Mouse (Mus musculus): ENCODE results near the gene Olfr735. TPM values are rescaled to one million over a fixed set of nuclear protein-coding genes. Genes with fewer than 3 reads are reported as not detected.

Gene Olfr735
- not detected in 2 replicates for polyA plus RNA-seq (2016; fragmentation: Nextera tagmentation; extraction: Ambion mirVana)

DNA sequence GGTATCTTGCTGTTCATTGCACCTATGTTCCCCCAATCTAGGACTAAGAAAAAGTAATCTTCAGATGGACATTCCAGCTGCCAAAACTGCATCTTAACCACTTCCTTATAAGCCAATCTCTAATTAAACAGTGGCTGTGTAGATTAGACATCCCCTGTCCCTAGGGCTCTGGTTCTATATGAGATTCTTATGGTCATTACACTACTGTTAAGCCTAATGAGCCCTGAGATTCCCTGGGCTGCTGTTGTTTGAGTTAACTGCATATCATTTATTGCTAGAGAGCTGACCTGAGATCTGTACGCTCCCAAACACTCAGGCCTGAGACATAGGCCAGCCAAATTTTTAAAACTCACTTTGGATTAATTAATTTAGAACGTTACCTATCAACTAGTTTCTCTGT lies at the start of gene Olfr735:
Gene Olfr735, minus strand, starts transcription at position 77 of the 400 bp plus-strand sequence.
- Histone ChIP-seq H3K27ac (no peak within 1 kb of the TSS), H3K9me3 (no peaks in the 10 kb centered on the region), H3K36me3 (no peaks in the 10 kb centered on the region), H3K4me3 (no peak within 1 kb of the TSS), H3K4me1 (no peaks in the 10 kb centered on the region), H3K27me3 (ENCODE audit: insufficient read depth, poor library complexity, severe bottlenecking) (no peaks in the 10 kb centered on the region)
- no peak for DNase-seq (ENCODE audit: low spot score)
- 84% methylated on average over 2 of the region's 2 CpGs for WGBS

DNA sequence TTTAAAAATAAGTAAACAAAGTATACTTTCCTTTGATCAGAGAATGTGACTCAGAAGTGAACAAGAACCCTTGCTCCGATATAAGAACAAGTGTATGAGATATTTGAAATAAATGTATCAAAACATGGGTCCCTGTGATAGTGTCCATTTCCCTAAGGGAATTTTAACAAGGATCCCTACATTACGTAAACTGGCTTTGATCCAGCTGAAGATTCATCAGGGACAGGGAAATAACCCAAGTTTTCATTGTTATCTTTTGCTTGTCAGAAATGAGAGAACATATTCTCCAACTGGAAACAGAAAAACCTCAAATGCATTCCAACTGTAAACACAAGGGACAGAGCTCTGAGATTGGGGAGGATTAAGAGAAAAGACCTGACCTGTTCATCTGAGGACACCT lies 32.2 kb upstream of the Olfr735 start, which contains the start of gene Olfr736:
Gene Olfr736, plus strand, starts transcription at position 301 of the 400 bp plus-strand sequence.
- Histone ChIP-seq H3K36me3 (no peaks in the 10 kb centered on the region), H3K4me3 (no peak within 1 kb of the TSS), H3K27me3 (ENCODE audit: insufficient read depth, poor library complexity, severe bottlenecking) (no peaks in the 10 kb centered on the region), H3K27ac (no peak within 1 kb of the TSS), H3K4me1 (no peaks in the 10 kb centered on the region), H3K9me3 (no peaks in the 10 kb centered on the region)
- DNase-seq (ENCODE audit: low spot score) = no peak
- WGBS = 80% methylated on average over 2 of the region's 2 CpGs

DNA sequence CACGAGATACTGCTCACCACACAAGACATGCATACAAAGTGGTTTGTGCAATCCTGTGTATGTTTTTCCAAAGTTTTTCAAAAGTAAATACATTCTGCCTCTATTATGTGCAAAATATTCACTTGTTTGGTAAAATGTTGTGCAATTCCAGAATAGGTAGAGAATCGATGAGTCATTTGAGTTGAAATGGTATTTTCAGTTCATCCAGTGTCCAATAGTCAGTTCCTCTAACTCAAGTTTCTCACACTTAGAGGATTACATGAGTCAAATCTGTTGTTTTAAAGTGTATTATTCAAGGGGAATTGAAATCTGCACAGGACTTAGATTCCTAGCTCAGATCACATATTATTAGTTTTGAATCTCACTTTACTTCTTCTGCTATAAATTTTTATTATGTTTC lies 14.9 kb upstream of the Olfr735 start:
- Histone ChIP-seq H3K27ac (no peak overlapping the region), H3K9me3 (no peaks in the 10 kb centered on the region)

DNA sequence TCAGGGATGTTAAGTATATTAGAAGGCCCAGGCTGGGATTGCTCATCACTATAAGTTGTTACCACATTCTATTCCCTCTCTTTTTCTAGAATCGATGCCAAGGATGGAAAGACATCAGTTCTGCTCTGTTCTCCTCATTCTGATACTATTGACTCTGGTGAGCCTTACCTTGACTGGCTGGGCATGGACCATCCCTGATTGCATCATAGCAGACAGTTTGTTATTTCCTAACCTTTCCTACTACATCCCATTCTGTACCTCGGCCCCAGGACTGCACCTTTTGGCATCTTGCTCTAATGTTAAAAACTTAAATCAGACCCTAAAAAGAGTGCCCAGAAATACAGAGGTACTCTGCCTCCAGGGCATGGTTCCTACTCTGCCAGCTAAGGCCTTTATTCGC lies 11.8 kb upstream of the Olfr735 start:
- H3K27me3 ChIP-seq (ENCODE audit: insufficient read depth, poor library complexity, severe bottlenecking) = no peaks in the 10 kb centered on the region
- no peak for DNase-seq (ENCODE audit: low spot score)
- no peak overlapping the region for H3K4me3 ChIP-seq
- WGBS = 81% methylated on average over 3 of the region's 3 CpGs
- H3K9me3 ChIP-seq = no peaks in the 10 kb centered on the region
- H3K27ac ChIP-seq = no peak overlapping the region
- no peaks in the 10 kb centered on the region for H3K36me3 ChIP-seq
- no peaks in the 10 kb centered on the region for H3K4me1 ChIP-seq

More for the DNA sequence above, 14.9 kb upstream of the Olfr735 start:
- 85% methylated on average over 2 of the region's 2 CpGs for WGBS
- H3K4me3 ChIP-seq = no peak overlapping the region
- H3K27me3 ChIP-seq (ENCODE audit: insufficient read depth, poor library complexity, severe bottlenecking) = no peaks in the 10 kb centered on the region
- no peaks in the 10 kb centered on the region for H3K36me3 ChIP-seq
- H3K4me1 ChIP-seq = no peaks in the 10 kb centered on the region
- DNase-seq (ENCODE audit: low spot score) = no peak

DNA sequence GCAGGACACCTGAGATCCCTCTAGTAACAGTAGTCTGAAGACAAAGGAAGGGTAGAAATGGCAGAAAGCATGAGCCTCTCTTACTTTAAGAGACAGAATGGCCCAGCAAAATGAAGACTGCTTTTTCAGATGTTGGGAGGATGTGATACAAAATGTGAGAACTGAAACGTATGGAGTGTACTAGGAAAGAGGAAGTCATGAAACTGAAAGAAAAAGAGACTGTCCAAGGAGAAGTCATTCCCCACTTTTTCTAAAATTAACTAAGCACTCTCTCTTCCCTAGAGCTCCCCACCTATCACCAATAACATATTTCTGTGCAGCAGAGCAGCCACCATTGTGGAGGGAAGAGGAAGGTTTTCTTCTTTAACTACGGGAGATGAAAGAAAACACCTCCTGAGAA lies 8.9 kb upstream of the Olfr735 start, which contains the start of gene Tlr11:
Gene Tlr11, plus strand, starts transcription at position 322 of the 400 bp plus-strand sequence.
- no peaks in the 10 kb centered on the region for H3K4me1 ChIP-seq
- no peak within 1 kb of the TSS for H3K27ac ChIP-seq
- H3K9me3 ChIP-seq = no peaks in the 10 kb centered on the region
- no peaks in the 10 kb centered on the region for H3K27me3 ChIP-seq (ENCODE audit: insufficient read depth, poor library complexity, severe bottlenecking)
- no peak for DNase-seq (ENCODE audit: low spot score)
- WGBS = 82% methylated on average over 2 of the region's 2 CpGs
- no peak within 1 kb of the TSS for H3K4me3 ChIP-seq
- no peaks in the 10 kb centered on the region for H3K36me3 ChIP-seq

DNA sequence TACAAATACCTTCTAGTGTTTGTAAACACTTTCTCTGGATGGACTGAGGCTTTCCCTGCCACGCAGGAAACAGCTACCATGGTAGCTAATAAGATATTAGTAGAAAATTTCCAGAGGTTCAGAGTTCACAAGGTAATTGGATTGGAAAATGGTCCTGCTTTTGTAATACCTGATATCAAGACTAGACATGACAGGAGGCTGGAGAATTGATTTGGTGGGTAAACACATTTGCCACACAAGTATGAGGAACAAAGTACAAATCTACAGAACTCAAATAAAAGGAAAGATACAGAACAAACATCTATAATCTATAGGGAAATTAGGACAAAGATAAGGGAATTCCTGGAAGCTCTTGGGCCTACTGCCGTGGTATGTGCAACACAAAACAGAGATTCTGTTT lies 8.1 kb upstream of the Olfr735 start:
- H3K4me3 ChIP-seq = no peak overlapping the region
- no peaks in the 10 kb centered on the region for H3K9me3 ChIP-seq
- 78% methylated on average over 2 of the region's 2 CpGs for WGBS
- DNase-seq (ENCODE audit: low spot score) = no peak
- no peaks in the 10 kb centered on the region for H3K4me1 ChIP-seq
- no peaks in the 10 kb centered on the region for H3K36me3 ChIP-seq
- H3K27ac ChIP-seq = no peak overlapping the region
- H3K27me3 ChIP-seq (ENCODE audit: insufficient read depth, poor library complexity, severe bottlenecking) = no peaks in the 10 kb centered on the region

DNA sequence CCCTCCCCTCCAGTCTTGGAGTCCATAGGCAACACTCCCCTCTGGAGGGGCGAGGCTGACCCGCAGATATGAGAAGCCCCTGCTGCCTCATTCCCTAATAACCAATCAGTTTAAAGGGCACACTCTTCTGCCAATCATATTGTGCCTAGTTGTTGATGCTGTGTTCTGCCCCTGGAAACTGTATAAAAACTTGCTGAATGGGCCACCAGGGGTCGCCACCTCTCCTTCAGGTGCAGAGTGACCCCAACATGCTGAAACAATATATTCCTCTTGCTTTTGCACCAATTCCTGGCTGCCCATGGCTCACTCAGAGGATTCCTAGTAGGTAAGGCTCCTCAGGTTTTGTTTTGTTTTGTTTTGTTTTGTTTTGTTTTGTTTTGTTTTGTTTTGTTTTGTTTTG lies 3.8 kb upstream of the Olfr735 start:
- no peak for DNase-seq (ENCODE audit: low spot score)

DNA sequence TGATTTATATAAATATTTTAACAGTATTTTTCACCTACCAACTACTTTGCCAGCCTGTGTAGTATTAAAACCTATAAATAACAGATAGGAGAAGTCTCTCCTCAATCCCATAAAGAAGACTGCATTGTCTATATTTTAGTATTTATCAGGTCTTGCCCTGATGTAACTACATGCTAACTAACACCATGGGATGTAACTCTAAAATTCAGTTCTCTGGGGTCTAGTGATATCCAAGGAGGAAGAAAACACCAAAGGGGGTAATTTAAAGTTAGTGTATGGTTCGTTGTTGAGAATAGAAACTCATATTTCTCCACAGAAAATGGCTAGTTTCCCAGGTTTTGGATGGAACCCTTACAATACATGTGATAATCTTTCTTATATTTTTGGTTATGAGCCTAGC lies 22.0 kb downstream of the Olfr735 start, which contains the start of gene Olfr734:
Gene Olfr734, minus strand, starts transcription at position 101 of the 400 bp plus-strand sequence.
- Histone ChIP-seq H3K4me1 (no peaks in the 10 kb centered on the region), H3K4me3 (no peak within 1 kb of the TSS), H3K27ac (no peak within 1 kb of the TSS), H3K27me3 (ENCODE audit: insufficient read depth, poor library complexity, severe bottlenecking) (no peaks in the 10 kb centered on the region), H3K9me3 (no peaks in the 10 kb centered on the region), H3K36me3 (no peaks in the 10 kb centered on the region)
- WGBS = 83% methylated on average over 1 of the region's 1 CpGs
- DNase-seq (ENCODE audit: low spot score) = no peak

More for the DNA sequence above, 3.8 kb upstream of the Olfr735 start:
- Histone ChIP-seq H3K36me3 (no peaks in the 10 kb centered on the region), H3K27ac (no peak overlapping the region), H3K4me1 (no peaks in the 10 kb centered on the region), H3K9me3 (no peaks in the 10 kb centered on the region), H3K4me3 (no peak overlapping the region), H3K27me3 (ENCODE audit: insufficient read depth, poor library complexity, severe bottlenecking) (no peaks in the 10 kb centered on the region)
- WGBS = 42% methylated on average over 3 of the region's 3 CpGs

DNA sequence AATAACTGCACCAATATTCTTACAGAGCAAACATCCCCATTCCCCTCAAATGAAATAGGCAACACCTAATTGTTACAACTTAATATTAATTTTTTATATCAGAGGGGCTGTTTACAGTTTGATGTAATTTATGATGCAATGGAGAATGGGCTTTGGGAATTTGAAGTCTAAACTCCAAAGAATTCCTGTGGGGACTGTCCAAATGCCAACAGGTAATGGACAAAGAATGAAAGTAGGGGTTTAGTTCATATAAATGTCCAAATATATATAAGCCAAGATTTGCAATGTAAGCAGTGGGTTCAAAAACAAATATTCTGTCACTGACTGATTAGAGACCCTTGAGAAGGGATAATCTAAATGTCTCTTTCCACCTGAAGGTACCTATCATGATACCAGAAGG lies 47.2 kb downstream of the Olfr735 start, which contains the start of gene Olfr733:
Gene Olfr733, minus strand, starts transcription at position 101 of the 400 bp plus-strand sequence.
- no peaks in the 10 kb centered on the region for H3K9me3 ChIP-seq
- no peaks in the 10 kb centered on the region for H3K4me1 ChIP-seq
- DNase-seq (ENCODE audit: low spot score) = no peak
- H3K27ac ChIP-seq = no peak within 1 kb of the TSS
- no peaks in the 10 kb centered on the region for H3K36me3 ChIP-seq
- H3K4me3 ChIP-seq = no peak within 1 kb of the TSS
- no peaks in the 10 kb centered on the region for H3K27me3 ChIP-seq (ENCODE audit: insufficient read depth, poor library complexity, severe bottlenecking)

Other genes starting within 250 kb of the Olfr735 start
- gene Olfr727, start 225.7 kb downstream of the Olfr735 start, polyA plus RNA-seq (2016; fragmentation: Nextera tagmentation; extraction: Ambion mirVana) = not detected in 2 replicates
- not detected in 2 replicates for gene Olfr728, start 206.2 kb downstream of the Olfr735 start, polyA plus RNA-seq (2016; fragmentation: Nextera tagmentation; extraction: Ambion mirVana)
- gene Olfr729, start 196.0 kb downstream of the Olfr735 start, polyA plus RNA-seq (2016; fragmentation: Nextera tagmentation; extraction: Ambion mirVana) = not detected in 2 replicates
- not detected in 2 replicates for gene Olfr730, start 160.7 kb downstream of the Olfr735 start, polyA plus RNA-seq (2016; fragmentation: Nextera tagmentation; extraction: Ambion mirVana)
- not detected in 2 replicates for gene Olfr731, start 107.0 kb downstream of the Olfr735 start, polyA plus RNA-seq (2016; fragmentation: Nextera tagmentation; extraction: Ambion mirVana)
- gene Olfr732, start 64.7 kb downstream of the Olfr735 start, polyA plus RNA-seq (2016; fragmentation: Nextera tagmentation; extraction: Ambion mirVana) = not detected in 2 replicates
- gene Olfr733, start 47.4 kb downstream of the Olfr735 start, polyA plus RNA-seq (2016; fragmentation: Nextera tagmentation; extraction: Ambion mirVana) = not detected in 2 replicates
- not detected in 2 replicates for gene Olfr734, start 22.1 kb downstream of the Olfr735 start, polyA plus RNA-seq (2016; fragmentation: Nextera tagmentation; extraction: Ambion mirVana)
- not detected in 2 replicates for gene Tlr11, start 9.0 kb upstream of the Olfr735 start, polyA plus RNA-seq (2016; fragmentation: Nextera tagmentation; extraction: Ambion mirVana)
- gene Olfr736, start 32.3 kb upstream of the Olfr735 start, polyA plus RNA-seq (2016; fragmentation: Nextera tagmentation; extraction: Ambion mirVana) = not detected in 2 replicates
- not detected in 2 replicates for gene Olfr738, start 58.7 kb upstream of the Olfr735 start, polyA plus RNA-seq (2016; fragmentation: Nextera tagmentation; extraction: Ambion mirVana)
- gene Olfr739, start 69.8 kb upstream of the Olfr735 start, polyA plus RNA-seq (2016; fragmentation: Nextera tagmentation; extraction: Ambion mirVana) = not detected in 2 replicates
- gene Olfr740, start 96.7 kb upstream of the Olfr735 start, polyA plus RNA-seq (2016; fragmentation: Nextera tagmentation; extraction: Ambion mirVana) = not detected in 2 replicates
- not detected in 2 replicates for gene Olfr741, start 123.9 kb upstream of the Olfr735 start, polyA plus RNA-seq (2016; fragmentation: Nextera tagmentation; extraction: Ambion mirVana)
- gene Olfr742, start 154.7 kb upstream of the Olfr735 start, polyA plus RNA-seq (2016; fragmentation: Nextera tagmentation; extraction: Ambion mirVana) = not detected in 2 replicates
- not detected in 2 replicates for gene Olfr743, start 173.0 kb upstream of the Olfr735 start, polyA plus RNA-seq (2016; fragmentation: Nextera tagmentation; extraction: Ambion mirVana)